Mouse (Mus musculus) cerebellum, postnatal 4 days (tissue): ENCODE results near the gene Sult2a6.

ENCODE experiments used
- DNase-seq, 2 experiments: peaks; one replicate each; pipeline ENCODE4 v3.0.0; 2022; ENCODE audit warnings: low spot score in 2 of 2, mixed read lengths in 1 of 2

Sult2a6 gene

GRCm38 (mm10) chr7:14254770-14255169, at the start of gene Sult2a6:
TSS of gene Sult2a6 (minus strand) at chr7:14254870.
- DNase-seq, result no peak

- DNase-seq, result no peak
Measured at GRCm38 (mm10) chr7:14215231-14215630, 39.4 kb downstream of the Sult2a6 start.

GRCm38 (mm10) chr7:14203417-14203816, 51.3 kb downstream of the Sult2a6 start:
- no peak for DNase-seq

GRCm38 (mm10) chr7:14202487-14202886, 52.2 kb downstream of the Sult2a6 start:
- DNase-seq, result no peak
